Mouse (Mus musculus) spleen, embryonic (tissue): ENCODE results near the gene Gm45140.

Source experiments
- CTCF ChIA-PET: fragments of 350-600 bp; sonication (Branson Sonifier 250); formaldehyde crosslinking; loops from one replicate; lab custom pipeline; 2022; lab: Charles Lee

Gm45140 gene

GRCm38 (mm10) chr6:87846813-87847212 is 11.2 kb upstream of the Gm45140 start:
- CTCF ChIA-PET = interaction anchor here (0.7 kb wide), 1 partner anchor 57 kb away, joined by 3 read pairs; no protein-coding TSS in a partner anchor

GRCm38 (mm10) chr6:87845031-87845695 is 9.6 kb upstream of the Gm45140 start:
- CTCF ChIA-PET = no interaction called here

DNA sequence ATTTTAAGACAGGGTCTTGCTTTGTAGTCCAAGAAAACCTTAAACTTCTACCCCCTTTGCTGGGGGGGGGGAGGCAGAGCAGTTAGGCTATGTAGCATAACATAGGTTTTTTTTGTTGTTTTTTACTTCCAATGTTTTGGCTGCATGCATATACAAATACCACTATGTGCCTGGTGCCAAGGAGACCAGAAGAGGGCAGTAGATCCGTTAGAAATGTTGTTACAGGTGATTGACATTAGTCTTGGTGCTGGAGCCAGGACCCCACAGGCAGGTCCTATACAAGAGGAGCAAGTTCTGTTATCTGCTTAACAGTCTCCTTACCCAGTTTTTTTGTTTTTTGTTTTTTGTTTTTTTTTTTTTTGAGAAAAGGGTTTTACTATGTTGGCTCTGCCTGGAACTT is 6.7 kb upstream of the Gm45140 start:
- CTCF ChIA-PET = interaction anchor here (0.5 kb wide), 1 partner anchor 1349 kb away, joined by 3 read pairs; no protein-coding TSS in a partner anchor

DNA sequence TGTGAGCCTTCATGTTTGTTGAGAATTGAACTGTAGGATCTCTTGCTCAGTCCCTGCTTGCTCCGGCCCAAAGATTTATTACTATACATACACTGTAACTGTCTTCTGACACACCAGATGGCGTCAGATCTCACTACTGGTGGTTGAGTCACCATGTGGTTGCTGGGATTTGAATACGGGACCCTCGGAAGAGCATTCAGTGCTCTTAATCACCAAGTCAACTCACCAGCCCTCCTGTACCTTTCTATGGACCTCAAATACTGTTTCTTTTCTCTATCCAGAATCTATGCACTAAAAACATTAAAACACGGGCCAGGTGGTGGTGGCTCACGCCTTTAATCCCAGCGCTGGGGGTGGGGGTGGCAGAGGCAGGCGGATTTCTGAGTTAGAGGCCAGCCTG is 6.0 kb upstream of the Gm45140 start:
- CTCF ChIA-PET = no interaction called here

- CTCF ChIA-PET = interaction anchor here (0.8 kb wide), 1 partner anchor 10 kb away, joined by 3 read pairs; no protein-coding TSS in a partner anchor
Measured at GRCm38 (mm10) chr6:87839797-87840341, 4.3 kb upstream of the Gm45140 start.

- CTCF ChIA-PET = interaction anchor here (0.8 kb wide), 1 partner anchor 11 kb away, joined by 3 read pairs; no protein-coding TSS in a partner anchor
Measured at GRCm38 (mm10) chr6:87838551-87839197, 3.1 kb upstream of the Gm45140 start, which contains the start of gene Isy1. TSS of gene Isy1 (minus strand) at chr6:87838798.

GRCm38 (mm10) chr6:87820366-87820765 is 15.2 kb downstream of the Gm45140 start:
- CTCF ChIA-PET = interaction anchor here (0.7 kb wide), 1 partner anchor 32 kb away, joined by 4 read pairs; no protein-coding TSS in a partner anchor

GRCm38 (mm10) chr6:87814486-87814885 is 21.1 kb downstream of the Gm45140 start:
- CTCF ChIA-PET = no interaction called here

DNA sequence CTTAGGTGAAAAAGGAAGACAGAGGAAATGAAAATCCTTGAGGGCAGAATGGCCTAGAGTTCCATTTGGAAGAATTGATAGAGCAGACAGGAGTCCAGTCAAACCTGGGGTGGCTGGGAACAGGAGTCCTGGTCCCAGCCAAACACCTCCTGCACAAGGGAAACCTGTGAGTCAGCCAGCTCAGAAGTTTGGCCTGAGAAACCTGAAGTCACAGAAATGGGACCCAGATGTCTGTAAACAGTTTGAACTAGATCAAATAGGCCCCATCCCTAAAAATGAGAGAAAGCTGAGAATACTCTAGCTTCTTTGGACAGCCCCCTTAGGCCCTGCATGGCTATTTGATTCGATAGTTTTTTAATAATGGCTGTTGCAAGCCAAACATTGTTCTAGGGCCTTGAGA is 22.9 kb downstream of the Gm45140 start:
- CTCF ChIA-PET = interaction anchor here (1.3 kb wide), 1 partner anchor 10 kb away, joined by 3 read pairs; no protein-coding TSS in a partner anchor

GRCm38 (mm10) chr6:87811675-87812338 is 23.8 kb downstream of the Gm45140 start, which contains the start of gene Rab43:
TSS of gene Rab43 (minus strand) at chr6:87812164.
- CTCF ChIA-PET = interaction anchor here (0.7 to 1.3 kb wide), 2 partner anchors 11 to 13 kb away, joined by 3 to 9 read pairs; no protein-coding TSS in a partner anchor

GRCm38 (mm10) chr6:87810713-87811669 is 24.6 kb downstream of the Gm45140 start:
- CTCF ChIA-PET = interaction anchor here (1.3 kb wide), 1 partner anchor 12 kb away, joined by 3 read pairs; no protein-coding TSS in a partner anchor

DNA sequence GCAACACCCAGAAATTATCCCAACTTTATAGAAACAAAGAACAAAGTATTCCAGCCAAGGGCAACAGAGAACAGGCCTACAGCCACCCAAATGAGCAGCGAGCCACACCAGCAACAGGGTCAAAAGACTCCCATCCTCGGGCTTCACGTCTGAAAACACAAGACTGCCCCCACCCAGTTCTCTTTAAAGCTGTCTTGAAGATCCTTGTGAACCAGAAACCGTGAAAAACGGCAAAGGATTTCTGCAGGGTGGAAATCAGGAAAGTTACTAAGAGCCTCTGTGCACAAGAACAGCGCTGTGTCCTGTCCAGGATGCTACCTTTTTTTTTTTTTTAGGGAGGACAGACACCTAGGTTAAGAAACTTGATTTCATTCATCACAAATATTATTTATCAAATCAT is 25.3 kb downstream of the Gm45140 start:
- CTCF ChIA-PET = no interaction called here

- CTCF ChIA-PET = interaction anchor here (0.5 kb wide), 1 partner anchor 138 kb away, joined by 3 read pairs; no protein-coding TSS in a partner anchor
Measured at GRCm38 (mm10) chr6:87809651-87810161, 25.9 kb downstream of the Gm45140 start.

- CTCF ChIA-PET = interaction anchor here (0.5 kb wide), 1 partner anchor 139 kb away, joined by 3 read pairs; no protein-coding TSS in a partner anchor
Measured at GRCm38 (mm10) chr6:87809144-87809543, 26.5 kb downstream of the Gm45140 start.

DNA sequence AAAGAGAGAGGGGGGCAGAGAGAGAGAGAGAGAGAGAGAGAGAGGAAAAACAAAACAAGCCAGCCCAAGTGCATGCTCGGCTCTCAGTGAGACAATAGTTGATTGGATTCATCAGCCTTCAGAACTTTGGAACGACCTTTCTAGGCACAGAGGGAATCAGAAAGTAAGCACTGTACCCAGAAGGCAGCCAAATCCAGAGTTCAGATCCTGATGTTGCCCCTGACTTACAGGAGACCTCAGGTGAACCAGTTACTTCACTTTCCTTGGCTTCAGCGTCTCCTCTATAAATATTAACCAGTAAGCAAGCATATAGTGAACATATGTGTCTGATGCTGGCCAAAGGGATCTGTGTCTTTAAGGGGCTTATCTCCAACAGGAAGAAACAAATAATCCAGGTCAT is 27.1 kb downstream of the Gm45140 start:
- CTCF ChIA-PET = no interaction called here

- CTCF ChIA-PET = no interaction called here
Measured at GRCm38 (mm10) chr6:87807735-87808440, 27.7 kb downstream of the Gm45140 start.

DNA sequence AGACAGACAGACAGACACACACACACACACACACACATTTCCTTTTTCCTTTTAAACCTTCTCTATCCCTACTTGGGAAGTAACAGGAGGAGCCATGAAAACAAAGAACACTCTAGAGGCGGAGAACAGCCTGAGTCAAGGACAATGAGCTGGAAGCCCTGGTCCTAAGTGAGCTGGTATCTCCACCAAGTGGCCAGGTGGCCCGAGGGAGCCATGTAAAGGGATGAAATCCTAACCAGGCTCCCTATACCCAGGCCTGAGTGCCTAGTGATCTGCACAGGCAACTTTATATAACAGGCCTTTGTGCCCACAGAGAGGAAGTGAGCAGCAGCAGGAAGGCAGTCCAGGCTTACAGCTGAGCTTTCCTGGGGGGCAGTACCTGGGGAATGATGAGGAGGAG is 28.7 kb downstream of the Gm45140 start:
- CTCF ChIA-PET = no interaction called here

GRCm38 (mm10) chr6:87806028-87806427 is 29.6 kb downstream of the Gm45140 start:
- CTCF ChIA-PET = no interaction called here

DNA sequence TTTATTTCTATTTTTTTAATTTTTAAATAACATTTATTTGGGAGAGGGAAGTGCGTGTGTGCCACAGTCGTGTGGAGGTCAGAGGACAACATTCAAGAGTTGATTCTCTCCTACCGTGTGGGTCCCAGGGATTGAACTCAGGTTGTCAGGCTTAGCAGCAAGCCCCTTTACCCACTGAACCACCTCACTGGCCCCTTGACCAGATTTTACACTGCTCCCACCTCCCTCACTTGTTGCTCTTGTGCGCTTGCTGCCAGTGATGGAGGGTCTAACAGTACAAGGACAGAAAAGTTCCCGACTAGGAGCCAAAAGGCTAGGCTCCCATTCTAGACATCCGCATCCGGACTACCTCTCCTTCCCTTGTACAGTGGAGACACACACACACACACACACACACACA is 30.1 kb downstream of the Gm45140 start:
- CTCF ChIA-PET = no interaction called here
